In genomic region chr1:180196508-180196907, GRCm38 (mm10) we compare ENCODE assay signal across 9 mouse cellular contexts. TPM values are rescaled to one million over a fixed set of nuclear protein-coding genes. Genes with fewer than 3 reads are reported as not detected.
DNase-seq lines count a peak whose midpoint lies in the region; ATAC-seq lines count a peak whose summit lies in the region.
"Had no signal": no experiment of that assay in that cellular context is flagged by ENCODE, and none has a peak within 500 bp of the region (broad histone marks: within the 10 kb centered on the region; RNA-seq: fewer than 3 reads in every experiment).

No protein-coding gene starts in this region.

- H3K4me1 ChIP-seq in heart, embryonic 10.5 days = peaks cover 16% of the 10 kb centered on the region
- H3K4me1 ChIP-seq in embryonic facial prominence, embryonic 10.5 days = peaks cover 17% of the 10 kb centered on the region
- peaks cover 7% of the 10 kb centered on the region for H3K4me1 ChIP-seq in hindbrain, embryonic 16.5 days (ENCODE audit: control insufficient read depth, insufficient read depth, low read depth, low read length)

- H3K4me3 ChIP-seq in heart, embryonic 10.5 days = peak overlapping the region; percentile 82
- H3K4me3 ChIP-seq in embryonic facial prominence, embryonic 10.5 days = peak overlapping the region; percentile 79
- peak overlapping the region; percentile 76 for H3K4me3 ChIP-seq in hindbrain, embryonic 16.5 days (ENCODE audit: low read length)
- peak overlapping the region; percentile 11; the same call in 1 of the 2 replicates for H3K4me3 ChIP-seq in macrophage (ENCODE audit: inconsistent target)

- H3K27me3 ChIP-seq in heart, embryonic 10.5 days (ENCODE audit: insufficient read depth, poor library complexity, severe bottlenecking) = peaks cover 12% of the 10 kb centered on the region; the same call in 1 of the 2 replicates
- peaks cover 7% of the 10 kb centered on the region; the same call in 1 of the 2 replicates for H3K27me3 ChIP-seq in embryonic facial prominence, embryonic 10.5 days (replicated peaks; ENCODE audit: low read depth, poor library complexity, severe bottlenecking)
- no peaks in the 10 kb centered on the region for H3K27me3 ChIP-seq in hindbrain, embryonic 16.5 days (replicated peaks; ENCODE audit: control insufficient read depth, insufficient read depth, low read length)

- H3K36me3 ChIP-seq in heart, embryonic 10.5 days = no peaks in the 10 kb centered on the region
- no peaks in the 10 kb centered on the region for H3K36me3 ChIP-seq in embryonic facial prominence, embryonic 10.5 days (replicated peaks)
- no peaks in the 10 kb centered on the region for H3K36me3 ChIP-seq in hindbrain, embryonic 16.5 days (ENCODE audit: control insufficient read depth, insufficient read depth, low read length)
- no peaks in the 10 kb centered on the region for H3K36me3 ChIP-seq in macrophage (ENCODE audit: inconsistent target)
- H3K36me3 ChIP-seq: G1E had no signal

- peak overlapping the region; percentile 71 for H3K27ac ChIP-seq in heart, embryonic 10.5 days
- H3K27ac ChIP-seq in embryonic facial prominence, embryonic 10.5 days (replicated peaks) = 0 out of 2 replicates have a peak overlapping the region, but pooled peaks have one; percentile 46
- H3K27ac ChIP-seq in hindbrain, embryonic 16.5 days (ENCODE audit: low read depth, low read length) = no peak overlapping the region
- no peak overlapping the region for H3K27ac ChIP-seq in macrophage

- H3K79me2 ChIP-seq in macrophage (ENCODE audit: inconsistent target) = no peaks in the 10 kb centered on the region

- H3K9me3 ChIP-seq in heart, embryonic 10.5 days = no peaks in the 10 kb centered on the region
- H3K9me3 ChIP-seq in embryonic facial prominence, embryonic 10.5 days = no peaks in the 10 kb centered on the region
- no peaks in the 10 kb centered on the region for H3K9me3 ChIP-seq in hindbrain, embryonic 16.5 days (ENCODE audit: control insufficient read depth, low read length)
- H3K9me3 ChIP-seq: G1E had no signal

- WGBS in heart, embryonic 10.5 days = 88% methylated on average over 9 of the region's 9 CpGs
- WGBS in embryonic facial prominence, embryonic 10.5 days = 90% methylated on average over 9 of the region's 9 CpGs
- WGBS in hindbrain, embryonic 16.5 days = 93% methylated on average over 9 of the region's 9 CpGs
- 91% methylated on average over 9 of the region's 9 CpGs for WGBS in macrophage (ENCODE audit: missing documents)

- H3K4me2 ChIP-seq in hindbrain, embryonic 16.5 days (ENCODE audit: low read length) = peak overlapping the region; percentile 94

- no peak for DNase-seq in heart, embryonic 10.5 days (ENCODE audit: low spot score)
- DNase-seq in heart, adult 9 months (ENCODE audit: low spot score in 2 of 2) = no peak
- DNase-seq in embryonic facial prominence, embryonic 10.5 days (ENCODE audit: low spot score) = no peak
- DNase-seq in c-Kit-positive CD71-positive TER-119-positive erythroid progenitor cells, embryonic 14.5 days (ENCODE audit: low spot score) = no peak
- no peak for DNase-seq in left cerebral cortex, adult 11 months (ENCODE audit: low spot score)
- DNase-seq in urinary bladder, postnatal 4 days (ENCODE audit: low spot score in 2 of 2) = no peak

- no peak for ATAC-seq in hindbrain, embryonic 16.5 days

- H3K9ac ChIP-seq in hindbrain, embryonic 16.5 days (ENCODE audit: low read depth, low read length) = no peak overlapping the region

RNA-seq across cellular contexts. Expression of gene Coq8a, which starts 2.9 kb away (rescaled TPM):
- 4.0 and 8.2 TPM in 2 replicates for polyA plus RNA-seq in heart, embryonic 10.5 days (2016; fragmentation: Nextera tagmentation; extraction: Ambion mirVana)
- polyA plus RNA-seq in embryonic facial prominence, embryonic 10.5 days (2016; fragmentation: Nextera tagmentation; extraction: Ambion mirVana) = 1.7 and 2.6 TPM in 2 replicates
- polyA plus RNA-seq in hindbrain, embryonic 16.5 days (2015; fragmentation: Nextera tagmentation; extraction: Ambion mirVana) = 4.8 and 5.9 TPM in 2 replicates
- total RNA-seq in macrophage (2018; cell fraction: chromatin; rRNA removed) = 10 to 100 TPM in 14 of 26 experiments, 1 to 10 TPM in 12; 2.1 to 72.7 (median 12.4) TPM
- total RNA-seq in macrophage (2018; cell fraction: cytosol; rRNA removed) = 10 to 100 TPM in 5 of 26 experiments, 1 to 10 TPM in 21; 1.6 to 19.9 (median 4.8) TPM
- total RNA-seq in macrophage (2018; cell fraction: nucleus; rRNA removed) = 10 to 100 TPM in 10 of 26 experiments, 1 to 10 TPM in 16; 2.1 to 37.8 (median 7.8) TPM
- polyA plus RNA-seq in macrophage (2018) = 1.3 to 6.0 TPM (median 2.8 TPM) in 3 replicates

Comparison
In these comparisons a context has a peak if more than half of its experiments do, and no peak if none do; other contexts are left out.
1. H3K27ac ChIP-seq: peak in heart, embryonic 10.5 days (single experiment) and embryonic facial prominence, embryonic 10.5 days (single experiment); none in hindbrain, embryonic 16.5 days (single experiment) and macrophage (single experiment).
2. H3K4me3 ChIP-seq: peak in every context shown above with its lines; median percentile 82 in heart, embryonic 10.5 days; 79 in embryonic facial prominence, embryonic 10.5 days; 76 in hindbrain, embryonic 16.5 days; 11 in macrophage.